Mouse (Mus musculus): ENCODE measurements at regions not wholly inside any gene's neighbourhood (a gene's known extent, or its start where the extent isn't known, plus 50 kb on each side); places are given as distances from the start of the nearest gene placed in this dataset.

DNA sequence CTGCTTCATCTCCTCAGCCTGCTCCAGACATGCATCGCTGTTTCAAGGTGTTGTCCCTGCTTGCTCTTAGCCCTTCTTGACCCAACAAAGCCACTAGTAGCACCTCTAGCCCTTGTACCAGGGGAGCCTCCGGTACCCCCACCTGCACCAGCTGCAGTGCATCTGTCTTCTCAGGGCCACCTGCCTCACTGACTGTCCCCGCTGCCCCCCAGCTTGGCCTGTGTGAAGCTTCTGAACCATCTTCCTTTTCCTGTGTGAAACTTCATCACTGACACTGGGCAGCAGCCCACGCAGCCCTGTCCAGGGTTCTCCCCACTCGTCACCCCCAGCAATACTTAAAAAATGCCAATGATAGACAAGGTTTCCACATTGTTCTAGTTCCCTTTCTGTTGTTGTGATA, 116.2 kb downstream of the Plxna1 start:
- DNase-seq = no peak
- intact Hi-C loops (cut with DNase I) = no loop called here

GRCm38 (mm10) chr6:89248574-89248973, 113.8 kb downstream of the Plxna1 start:
- intact Hi-C loops (cut with DNase I) = no loop called here
- no peak for DNase-seq

DNA sequence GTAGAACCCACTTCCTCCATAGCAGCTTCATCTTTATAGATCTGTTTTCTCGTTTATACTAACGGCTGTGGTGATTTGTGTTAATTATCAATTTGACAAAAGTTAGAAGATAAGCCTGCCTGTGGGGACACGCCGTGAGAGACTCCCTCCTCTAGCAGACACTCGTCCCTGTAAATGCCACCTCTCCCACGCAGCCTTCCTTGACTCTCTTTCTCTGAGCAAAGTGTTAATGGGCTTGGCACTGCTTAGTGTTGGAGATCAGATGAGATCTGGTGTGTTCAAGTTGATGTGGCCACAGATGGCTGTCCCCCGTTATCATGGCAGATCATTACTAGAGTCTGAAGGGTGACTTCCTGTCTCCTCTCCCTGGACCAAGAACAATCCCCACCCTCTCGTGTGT, 113.1 kb downstream of the Plxna1 start:
- DNase-seq = no peak
- intact Hi-C loops (cut with DNase I) = no loop called here

GRCm38 (mm10) chr6:89251641-89252040, 110.8 kb downstream of the Plxna1 start:
- intact Hi-C loops (cut with DNase I) = no loop called here

GRCm38 (mm10) chr6:89256022-89256421, 106.4 kb downstream of the Plxna1 start:
- intact Hi-C loops (cut with DNase I) = no loop called here
- DNase-seq = no peak

More at GRCm38 (mm10) chr6:89251641-89252040, 110.8 kb downstream of the Plxna1 start:
- no peak for DNase-seq

GRCm38 (mm10) chr6:89256630-89257292, 105.7 kb downstream of the Plxna1 start:
- no peak for DNase-seq

GRCm38 (mm10) chr6:89257416-89257815, 105.0 kb downstream of the Plxna1 start:
- intact Hi-C loops (cut with DNase I) = no loop called here
- no peak for DNase-seq

More at GRCm38 (mm10) chr6:89256630-89257292, 105.7 kb downstream of the Plxna1 start:
- intact Hi-C loops (cut with DNase I) = no loop called here

- DNase-seq = no peak
- intact Hi-C loops (cut with DNase I) = no loop called here
These were observed 104.3 kb downstream of the Plxna1 start for GRCm38 (mm10) chr6:89258140-89258539.

GRCm38 (mm10) chr6:89259406-89259994, 102.9 kb downstream of the Plxna1 start:
- no peak for DNase-seq
- intact Hi-C loops (cut with DNase I) = no loop called here

GRCm38 (mm10) chr6:89262958-89263357, 99.5 kb downstream of the Plxna1 start:
- intact Hi-C loops (cut with DNase I) = no loop called here
- no peak for DNase-seq

GRCm38 (mm10) chr6:89265296-89265695, 97.1 kb downstream of the Plxna1 start:
- no peak for DNase-seq
- intact Hi-C loops (cut with DNase I) = no loop called here

All from gastrocnemius, postnatal 36 days (tissue).